Mouse (Mus musculus): ENCODE measurements around the gene Acsl5.

Acsl5 gene

DNA sequence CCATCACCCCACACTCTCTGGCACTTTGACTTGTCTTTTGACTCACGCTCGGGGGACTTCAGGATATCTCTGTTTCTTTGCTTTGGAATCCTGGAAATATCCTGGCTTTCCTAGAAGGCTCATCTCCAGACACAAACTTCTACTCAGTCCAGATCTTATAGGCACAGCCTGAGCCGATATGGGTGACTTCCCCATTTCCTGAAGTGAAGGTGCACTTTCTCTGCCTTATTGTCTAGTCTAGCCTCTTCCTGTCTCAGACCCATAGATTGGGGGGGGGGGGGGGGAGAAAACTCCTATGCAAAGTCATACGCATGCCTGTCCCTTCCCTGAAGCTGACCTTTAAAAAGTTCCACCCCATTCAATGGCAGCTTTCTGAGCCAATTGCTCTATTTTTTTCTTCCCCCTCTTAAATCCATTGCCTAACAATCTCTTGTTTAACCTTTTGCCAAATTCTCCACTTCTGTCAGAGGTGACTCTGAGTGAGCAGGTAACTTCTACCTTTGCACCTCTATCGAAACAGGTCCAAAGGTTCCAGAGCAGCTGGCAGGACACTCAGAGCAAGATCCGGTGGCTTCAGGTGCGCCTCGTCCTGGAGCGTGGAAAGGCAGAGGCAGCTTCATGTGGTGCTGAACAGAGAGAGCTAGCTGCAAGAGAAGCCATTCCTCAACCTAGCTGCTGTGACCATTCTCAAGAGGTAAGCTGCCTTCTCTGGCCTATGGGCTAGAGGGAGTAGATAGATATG, at the start of gene Acsl5:
Gene Acsl5, plus strand, starts transcription at position 556 of the 742 bp plus-strand sequence.
- no peak for DNase-seq (ENCODE audit: low read depth, low spot score)

DNA sequence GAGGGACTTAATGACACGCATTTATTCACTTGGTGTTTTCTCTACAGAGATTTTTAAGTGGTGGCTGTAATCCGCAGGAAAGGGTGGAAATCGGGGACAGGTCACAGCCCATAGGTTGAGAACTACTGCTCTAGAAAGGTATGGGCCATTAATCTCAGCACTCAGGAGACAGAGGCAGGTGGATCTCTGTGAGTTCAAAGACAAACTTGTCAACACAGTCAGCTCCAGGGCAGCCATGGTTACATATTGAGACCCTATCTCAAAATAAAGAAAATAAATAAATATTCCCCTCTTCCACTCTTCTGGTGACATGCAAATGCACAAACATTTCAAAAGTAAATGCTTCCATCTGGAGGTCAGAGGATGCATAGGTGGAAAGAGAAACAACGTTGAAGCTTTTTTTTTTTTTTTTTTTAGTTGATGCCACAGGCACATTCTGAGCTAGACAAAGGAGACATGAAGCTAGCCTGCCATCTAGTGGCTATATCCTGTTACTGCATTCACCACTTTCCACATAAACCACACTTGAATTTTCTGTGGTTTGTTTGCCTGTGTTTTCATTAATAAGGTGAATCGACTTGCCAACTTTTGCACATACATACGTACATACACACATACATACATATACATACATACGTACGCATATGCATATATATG, 45.1 kb upstream of the Acsl5 start:
- peak; percentile 71 for DNase-seq (ENCODE audit: low read depth, low spot score)

DNA sequence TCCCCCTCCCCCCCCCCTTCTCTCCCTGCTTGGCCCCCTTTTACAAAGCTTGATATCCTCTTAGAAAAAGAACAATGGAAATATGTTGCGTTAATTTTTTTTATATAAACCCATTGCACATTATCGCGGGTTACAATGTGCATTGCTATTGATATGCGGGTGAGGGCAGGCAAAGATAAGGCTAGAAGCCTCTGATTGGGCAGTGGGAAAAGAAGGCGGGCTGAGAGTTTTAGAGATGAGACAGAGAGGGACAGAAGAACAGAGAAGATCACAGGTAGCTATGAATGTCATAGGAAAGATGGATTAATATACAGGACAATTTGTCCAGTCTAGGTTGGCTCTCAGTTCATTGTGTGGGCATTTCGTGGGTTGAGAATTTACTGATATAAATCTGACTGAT, 44.5 kb upstream of the Acsl5 start:
- DNase-seq (ENCODE audit: low read depth, low spot score) = peak; percentile 52

DNA sequence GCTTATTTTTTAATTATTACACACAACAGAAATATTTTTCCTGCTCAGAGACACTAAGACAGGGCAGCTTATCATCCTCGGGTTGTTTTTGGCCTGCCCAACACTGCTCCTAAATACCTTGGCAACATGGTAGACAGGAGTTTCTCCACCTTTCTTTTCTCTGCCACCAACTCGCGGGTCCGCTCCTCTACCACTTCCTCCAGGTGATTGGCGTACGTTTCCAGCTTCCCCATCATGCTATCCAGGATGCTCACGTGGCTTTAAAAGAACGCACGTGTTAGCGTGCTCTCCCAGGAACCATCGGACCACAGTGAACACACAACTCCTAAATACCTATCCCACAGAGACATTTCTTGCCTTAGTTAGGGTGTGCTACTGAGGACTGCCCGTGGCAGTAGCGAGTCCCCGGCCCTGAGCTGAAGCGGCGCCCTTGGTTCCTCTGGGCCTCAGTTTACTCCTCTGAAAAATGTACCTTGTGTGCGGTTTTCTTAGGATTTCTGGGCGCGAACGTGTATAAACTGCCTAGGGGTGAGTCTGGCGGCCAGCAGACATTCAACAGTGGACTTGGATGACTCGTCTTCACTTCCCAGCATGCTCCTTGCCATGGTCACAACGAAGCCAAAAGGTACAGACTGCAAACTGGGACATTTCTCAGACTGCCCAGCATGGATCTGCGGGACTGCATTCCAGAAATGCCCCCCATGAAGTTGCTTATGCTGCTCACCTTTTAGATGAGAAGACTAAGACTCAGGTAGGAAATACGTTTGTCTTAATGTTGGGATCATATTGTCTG, 43.8 kb upstream of the Acsl5 start:
- no peak for DNase-seq (ENCODE audit: low read depth, low spot score)

DNA sequence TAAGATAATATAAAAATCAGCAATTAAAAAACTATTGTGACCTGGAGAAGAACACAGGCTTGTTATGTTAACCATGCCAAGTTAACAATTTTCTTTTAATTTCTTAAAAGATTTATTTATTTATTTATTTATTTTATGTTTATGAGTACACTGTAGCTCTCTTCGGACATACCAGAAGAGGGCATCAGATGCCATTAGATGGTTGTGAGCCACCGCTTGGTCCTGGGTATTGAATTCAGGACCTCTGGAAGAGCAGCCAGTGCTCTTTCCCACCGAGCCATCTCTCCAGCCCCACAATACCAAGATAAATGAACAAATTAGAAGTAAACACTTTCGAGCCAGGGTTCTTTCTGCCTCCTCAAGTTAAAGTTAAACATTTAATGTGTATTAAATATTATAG, 43.1 kb upstream of the Acsl5 start:
- DNase-seq (ENCODE audit: low read depth, low spot score) = no peak

DNA sequence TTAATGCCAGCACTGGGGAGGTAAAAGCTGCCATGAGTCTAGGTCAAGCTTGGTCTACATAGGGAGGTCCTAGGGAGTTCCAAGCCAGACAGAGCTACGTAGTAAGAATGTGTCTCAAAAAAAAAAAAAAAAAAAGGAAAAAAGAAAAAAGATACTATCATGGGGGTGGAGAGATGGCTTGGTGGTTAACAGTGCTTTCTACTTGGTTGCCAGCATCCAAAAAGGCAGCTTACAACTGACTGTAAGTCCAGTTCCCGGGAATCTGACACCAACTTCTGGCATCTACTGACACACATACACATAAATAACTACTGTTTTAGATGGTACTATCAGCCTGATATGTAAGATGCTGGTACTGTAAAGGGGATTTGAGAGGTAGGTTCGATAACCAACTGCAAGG, 42.7 kb upstream of the Acsl5 start:
- DNase-seq (ENCODE audit: low read depth, low spot score) = no peak

DNA sequence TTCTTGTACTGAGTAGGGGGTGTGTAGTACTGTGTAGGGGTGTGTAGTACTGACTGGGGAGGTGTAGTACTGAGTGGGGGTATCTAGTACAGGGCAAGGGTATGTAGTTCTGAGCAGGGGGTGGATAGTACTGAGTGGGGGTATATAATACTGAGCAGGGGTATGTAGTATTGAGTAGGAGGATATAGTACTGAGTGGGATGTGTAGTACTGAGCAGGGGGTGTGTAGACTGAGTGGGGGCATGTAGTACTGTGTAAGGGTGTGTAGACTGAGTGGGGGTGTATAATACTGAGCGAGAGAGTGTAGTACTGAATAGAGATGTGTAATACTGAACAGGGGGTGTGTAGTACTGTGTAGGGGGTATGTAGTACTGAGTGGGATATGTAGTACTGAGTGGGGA, 40.0 kb upstream of the Acsl5 start:
- DNase-seq (ENCODE audit: low read depth, low spot score) = no peak

DNA sequence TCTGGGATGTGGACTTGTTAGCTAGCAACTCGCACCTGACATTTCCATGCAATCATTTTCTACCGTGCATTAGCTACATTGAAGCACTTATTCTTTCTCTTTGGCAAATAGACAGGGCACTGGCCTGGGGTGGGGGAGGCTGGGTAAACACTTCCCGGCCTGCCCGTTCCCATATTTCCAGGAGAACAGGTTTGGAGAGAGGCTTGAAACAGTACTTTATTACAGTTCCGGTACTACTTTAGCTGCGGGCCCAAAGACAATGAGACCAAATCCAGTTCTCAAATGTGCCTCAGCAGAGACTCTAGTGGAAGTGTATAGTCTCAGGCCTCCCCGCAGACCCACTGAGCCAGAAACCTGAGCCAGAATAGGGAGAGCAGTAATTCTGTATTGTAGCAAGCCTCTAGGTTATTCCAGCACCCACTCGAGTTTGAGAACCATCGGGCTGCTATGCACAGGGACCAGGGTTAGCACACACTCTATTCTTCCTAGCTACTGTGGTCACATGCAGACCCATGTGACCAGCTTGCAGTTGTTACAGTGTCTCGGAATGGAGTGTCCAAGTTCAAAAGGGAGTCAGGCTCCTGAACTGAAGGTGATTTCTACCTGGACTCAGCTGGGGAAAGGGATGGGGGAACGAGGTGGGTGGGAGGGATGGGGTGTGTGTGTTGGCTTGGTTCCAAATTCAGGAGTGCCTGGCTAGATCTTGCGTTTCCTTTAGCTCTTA, 38.0 kb upstream of the Acsl5 start:
- DNase-seq (ENCODE audit: low read depth, low spot score) = no peak

DNA sequence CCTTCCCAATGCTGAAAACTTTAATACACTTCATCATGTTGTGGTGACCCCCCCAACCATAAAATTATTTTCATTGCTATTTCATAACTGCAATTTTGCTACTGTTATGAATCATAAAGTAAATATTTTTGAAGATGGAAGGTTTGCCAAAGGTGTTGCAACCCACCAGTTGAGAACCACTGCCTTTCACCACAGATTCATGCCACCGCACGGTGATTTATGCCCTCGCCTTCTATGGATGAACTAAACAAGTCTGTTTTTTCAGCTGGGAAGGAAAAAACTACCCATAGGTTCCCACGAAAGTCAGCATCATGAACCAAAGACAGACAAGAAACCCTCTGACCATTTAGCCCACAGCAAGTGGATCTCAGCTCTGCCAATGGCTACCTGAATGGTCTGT, 34.9 kb upstream of the Acsl5 start:
- no peak for DNase-seq (ENCODE audit: low read depth, low spot score)

DNA sequence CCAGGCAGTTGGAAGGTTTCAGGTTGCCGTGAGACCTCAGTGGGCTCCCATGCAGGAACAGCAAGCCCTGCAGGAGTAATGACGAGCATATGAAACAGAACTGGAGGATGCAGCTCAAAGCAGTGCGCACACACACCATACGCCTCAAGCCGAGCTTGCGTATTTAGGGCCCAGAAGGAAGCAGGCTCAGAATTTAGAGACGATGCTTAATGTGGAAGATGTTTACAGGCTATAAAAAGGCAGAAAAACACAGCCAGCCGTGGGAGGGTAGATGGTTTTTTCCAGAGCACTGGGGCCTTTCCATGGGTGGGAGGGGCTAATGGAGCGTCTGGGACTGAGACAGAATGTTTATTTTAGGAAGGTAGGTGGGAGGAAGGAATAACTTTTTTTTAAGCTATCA, 34.4 kb upstream of the Acsl5 start:
- DNase-seq (ENCODE audit: low read depth, low spot score) = no peak

DNA sequence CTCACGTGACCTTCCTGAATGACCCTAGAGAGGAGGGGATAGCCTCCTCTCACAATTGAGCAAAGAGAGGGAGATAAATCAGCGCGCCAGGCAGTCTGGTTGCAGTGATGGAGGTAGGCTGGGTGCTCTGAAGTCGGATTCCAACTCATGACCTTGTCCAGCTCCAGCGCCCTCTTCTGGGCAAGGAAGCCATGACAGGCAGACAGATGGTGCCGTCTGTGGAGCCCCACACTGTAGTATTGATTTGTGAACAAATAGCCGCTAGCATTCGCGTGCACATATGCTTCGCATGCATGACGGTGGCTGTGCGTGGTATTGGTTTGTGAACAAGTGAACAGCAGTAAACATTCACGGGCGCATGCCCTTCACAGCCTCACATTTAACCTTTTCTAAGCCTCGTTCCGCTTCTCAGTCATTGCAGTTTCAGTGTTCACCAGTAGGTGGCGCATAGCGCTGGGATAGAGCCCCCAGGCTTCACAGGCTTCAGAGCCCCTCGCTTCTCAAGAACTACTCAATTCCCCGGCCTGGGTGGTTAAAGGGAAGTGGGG, 33.5 kb upstream of the Acsl5 start:
- DNase-seq (ENCODE audit: low read depth, low spot score) = peak; percentile 87

DNA sequence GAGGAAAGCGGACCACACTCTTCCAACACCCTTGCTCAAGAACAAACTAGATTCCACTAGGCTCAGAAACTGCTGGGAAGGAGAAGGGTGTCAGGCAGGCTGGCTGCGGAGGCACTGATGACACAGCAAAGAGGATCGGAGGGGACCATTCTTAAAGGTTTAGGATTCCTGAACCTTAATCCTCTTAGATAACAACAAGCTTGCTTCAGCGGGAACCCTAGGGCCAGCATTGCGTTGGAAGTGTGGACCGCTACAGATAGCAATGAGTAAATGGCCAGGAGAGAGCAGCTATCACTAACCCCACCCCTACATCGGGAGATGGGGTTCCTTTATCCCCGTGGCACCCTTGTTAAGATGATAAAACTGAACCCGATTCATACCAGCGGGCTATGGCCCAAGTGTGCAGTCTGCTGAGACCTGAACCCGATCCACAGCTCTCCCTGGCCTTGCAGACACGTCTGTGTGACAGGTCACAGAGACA, 33.0 kb upstream of the Acsl5 start:
- DNase-seq (ENCODE audit: low read depth, low spot score) = peak; percentile 70

DNA sequence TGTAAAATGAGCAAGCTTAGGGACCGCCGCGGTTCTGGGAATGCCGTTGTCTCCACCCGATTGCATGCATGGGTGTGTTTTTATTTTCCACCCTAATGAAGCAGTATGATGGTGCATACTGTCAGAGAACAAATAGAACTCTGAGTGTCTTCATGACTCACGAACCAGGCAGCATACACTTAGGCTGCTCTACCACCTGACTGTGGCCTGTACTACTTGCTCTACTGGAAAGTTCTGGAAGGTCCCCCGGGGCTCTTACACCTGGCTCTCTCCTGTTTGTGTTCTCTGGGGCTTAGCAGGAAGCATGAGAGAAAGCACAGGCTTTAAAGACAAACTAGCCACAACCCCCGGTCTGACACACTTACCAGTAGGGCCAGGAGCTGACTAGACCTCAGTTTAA, 32.4 kb upstream of the Acsl5 start:
- no peak for DNase-seq (ENCODE audit: low read depth, low spot score)

DNA sequence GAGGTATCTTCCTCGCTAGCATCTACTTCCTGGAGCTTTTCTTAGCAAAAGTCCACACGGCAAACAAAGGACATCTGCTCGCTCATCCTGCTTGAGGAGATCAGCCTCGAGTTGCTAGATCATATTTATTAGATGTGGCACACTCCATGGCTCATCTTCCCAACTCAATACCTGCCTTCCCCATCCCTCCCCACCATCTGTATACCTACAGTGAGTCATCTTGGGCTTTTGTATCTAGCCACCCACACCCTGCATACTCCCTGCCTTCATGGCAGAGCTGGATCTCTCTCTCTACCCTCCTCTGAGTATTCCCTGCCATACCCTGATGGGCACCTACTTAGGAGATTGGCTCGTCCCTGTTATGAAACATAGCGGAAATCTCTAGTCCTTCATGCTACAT, 30.5 kb upstream of the Acsl5 start:
- DNase-seq (ENCODE audit: low read depth, low spot score) = no peak

DNA sequence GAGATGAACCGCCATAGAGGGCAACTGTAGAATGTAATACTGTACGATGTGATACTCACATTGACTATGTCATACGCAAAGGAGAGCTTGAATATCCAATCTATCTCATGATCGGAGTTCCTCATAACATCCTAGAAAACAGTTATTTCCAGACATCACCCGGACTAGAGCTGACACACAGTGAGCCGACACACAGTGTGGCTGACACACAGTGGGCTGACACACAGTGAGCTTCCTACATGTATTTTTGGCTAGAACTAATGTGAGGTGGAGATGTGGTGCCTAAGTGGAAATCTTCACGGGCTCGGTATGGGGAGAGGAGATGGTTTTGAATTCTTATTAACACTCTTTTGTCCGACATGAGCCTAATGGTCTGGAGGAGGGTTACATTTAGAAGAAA, 29.5 kb upstream of the Acsl5 start:
- DNase-seq (ENCODE audit: low read depth, low spot score) = no peak

DNA sequence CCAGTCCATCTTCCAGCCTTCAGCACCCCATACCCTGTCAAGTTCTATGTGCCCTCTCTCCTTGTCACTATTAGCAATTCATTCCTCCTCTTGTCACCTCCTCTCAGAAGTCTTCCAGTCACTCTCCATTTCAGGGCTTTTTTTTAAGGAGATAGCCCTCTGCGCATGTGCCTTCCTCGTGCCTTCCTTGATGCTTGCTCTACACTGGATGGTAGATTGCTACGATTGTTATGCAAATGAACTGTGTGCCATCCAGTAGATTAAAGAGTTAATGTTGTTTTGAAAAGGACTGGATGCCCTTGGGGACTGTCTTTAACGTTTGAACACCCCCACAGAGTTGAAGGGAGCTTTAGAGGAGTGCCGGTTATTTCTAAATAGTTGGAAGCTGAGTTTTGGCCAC, 25.1 kb upstream of the Acsl5 start:
- DNase-seq (ENCODE audit: low read depth, low spot score) = no peak

DNA sequence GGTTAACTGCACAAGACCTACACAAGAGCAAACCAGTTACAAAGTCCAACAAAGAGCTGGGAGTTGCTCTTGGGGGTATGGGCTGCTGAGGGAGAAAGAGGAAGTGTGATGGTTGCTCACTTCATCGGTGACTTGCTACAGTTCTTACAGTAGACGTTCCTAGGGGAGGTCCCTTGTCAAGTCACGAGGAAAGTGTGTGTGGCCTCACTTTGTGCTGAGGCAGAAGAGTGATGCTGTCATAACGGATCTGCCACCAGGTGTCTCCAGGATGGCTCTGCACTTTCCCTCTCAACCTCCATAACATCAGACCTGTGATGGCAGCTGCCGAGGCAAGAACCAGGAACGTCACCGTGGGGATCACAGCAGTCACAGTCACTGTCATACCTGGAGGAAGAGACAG, 24.6 kb upstream of the Acsl5 start:
- no peak for DNase-seq (ENCODE audit: low read depth, low spot score)

DNA sequence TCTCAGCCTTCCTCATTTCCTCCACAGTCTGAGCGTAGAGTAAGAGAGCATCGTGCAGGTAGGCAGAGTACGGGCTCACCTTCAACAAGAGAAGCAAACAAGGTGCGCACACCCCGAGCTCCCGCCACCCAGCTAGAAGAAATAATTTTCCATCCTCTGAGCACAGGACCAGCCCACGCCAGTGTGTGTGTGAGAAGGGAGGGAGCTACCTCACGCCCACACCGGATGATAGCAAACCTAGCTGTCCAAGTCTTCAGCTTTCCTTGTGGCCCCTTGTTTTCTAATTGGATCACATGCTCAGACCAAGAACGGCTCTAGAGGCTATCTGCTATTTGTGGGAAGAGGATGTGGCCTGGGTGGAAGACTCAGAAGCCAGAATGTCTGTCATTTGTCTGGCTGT, 20.7 kb upstream of the Acsl5 start:
- no peak for DNase-seq (ENCODE audit: low read depth, low spot score)

DNA sequence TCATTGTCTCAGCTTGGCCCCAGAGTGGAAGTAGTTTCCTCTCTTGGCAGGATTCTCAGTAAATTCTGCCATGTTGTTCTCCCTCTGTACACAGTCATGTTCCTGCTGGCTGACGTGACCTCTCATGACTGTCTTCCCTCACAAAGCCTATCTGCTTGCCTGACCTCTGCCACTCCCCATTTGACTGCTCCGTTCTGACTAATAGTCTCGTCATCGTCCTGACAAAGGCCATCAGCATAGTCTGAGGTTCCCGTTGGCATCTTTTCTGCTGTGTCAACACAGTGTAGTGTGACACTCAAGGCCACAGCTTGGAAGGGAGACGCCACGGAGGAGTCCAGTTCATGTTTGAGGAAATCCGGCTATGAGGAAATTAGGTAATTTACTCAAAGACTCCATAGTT, 19.6 kb upstream of the Acsl5 start:
- DNase-seq (ENCODE audit: low read depth, low spot score) = no peak

DNA sequence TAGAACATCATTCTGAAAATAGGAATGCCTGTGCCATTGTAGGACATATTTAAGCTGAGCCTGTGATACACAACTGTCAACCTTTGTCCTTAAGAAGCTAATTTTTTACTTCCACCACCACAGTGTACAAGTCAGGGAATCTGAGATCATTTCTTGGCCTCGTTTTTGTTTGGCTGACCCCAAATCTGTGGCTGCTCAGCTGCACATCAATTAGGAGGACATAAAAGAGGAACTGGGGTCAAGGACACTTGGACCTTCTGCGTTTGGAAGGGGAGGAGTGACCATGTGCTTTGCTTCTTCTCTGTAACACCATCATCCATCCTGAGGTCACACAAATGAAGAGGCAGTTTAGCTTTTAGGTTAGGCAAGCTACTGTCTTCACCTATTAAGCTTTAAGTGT, 15.7 kb upstream of the Acsl5 start:
- DNase-seq (ENCODE audit: low read depth, low spot score) = no peak

DNA sequence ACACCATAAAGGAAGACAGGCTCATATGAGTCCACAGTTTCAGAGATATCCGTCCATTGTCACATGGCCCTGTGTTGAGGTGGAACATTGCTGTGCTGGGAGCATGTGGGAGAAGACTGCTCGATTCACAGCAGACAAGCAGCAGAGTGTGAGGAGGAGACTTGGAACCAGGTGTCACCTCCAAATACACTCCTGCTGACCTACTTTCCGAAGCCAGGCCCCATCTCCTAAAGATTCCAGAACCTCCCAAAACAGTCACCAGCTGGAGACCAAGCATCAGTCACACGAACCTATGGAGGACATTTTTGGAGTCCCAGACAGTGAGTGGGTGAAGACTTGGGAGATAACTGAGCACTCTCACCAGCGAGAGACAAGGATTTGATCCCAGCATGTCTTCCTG, 15.2 kb upstream of the Acsl5 start:
- no peak for DNase-seq (ENCODE audit: low read depth, low spot score)
